Mouse (Mus musculus) intestine, postnatal 0 days (tissue): Measurements from ENCODE around the gene Frmd4a. TPM values are rescaled to one million over a fixed set of nuclear protein-coding genes. Genes with fewer than 3 reads are reported as not detected.

Experiments used
- ATAC-seq: fragments of 200-750 bp; cut with Nextera tagmentation; 2 replicates; pipeline ENCODE4 v1.8.0; 2017; ENCODE audit warnings: mild to moderate bottlenecking, moderate TSS enrichment, moderate library complexity
- H3K27ac ChIP-seq: fragments of 300-500 bp; sonication (generic); 2 replicates; pipeline ENCODE4 v1.5.1; 2014; ENCODE audit warnings: mild to moderate bottlenecking, low read depth, low read length, moderate library complexity
- H3K27me3 ChIP-seq: fragments of 300-500 bp; sonication (generic); replicated peaks from 2 replicates; pipeline ENCODE4 v1.6.1; 2014; ENCODE audit warnings: low read length, mixed read lengths; ENCODE audit not compliant: control insufficient read depth, insufficient read depth
- H3K36me3 ChIP-seq: fragments of 300-500 bp; sonication (generic); 2 replicates; pipeline ENCODE4 v1.6.1; 2014; ENCODE audit warnings: mild to moderate bottlenecking, moderate library complexity; ENCODE audit not compliant: control insufficient read depth, insufficient read depth
- H3K4me1 ChIP-seq: fragments of 300-500 bp; sonication (generic); replicated peaks from 2 replicates; pipeline ENCODE4 v1.6.1; 2014; ENCODE audit warnings: antibody characterized with exemption, low read length, mixed read lengths; ENCODE audit not compliant: control insufficient read depth, insufficient read depth
- H3K4me2 ChIP-seq: fragments of 300-500 bp; sonication (generic); replicated peaks from 2 replicates; pipeline ENCODE4 v1.6.1; 2014; ENCODE audit warnings: low read depth, mild to moderate bottlenecking, moderate library complexity
- H3K4me3 ChIP-seq: fragments of 300-500 bp; sonication (generic); 2 replicates; pipeline ENCODE4 v1.5.1; 2014; ENCODE audit warnings: low read depth, low read length
- H3K9ac ChIP-seq: fragments of 300-500 bp; sonication (generic); 2 replicates; pipeline ENCODE4 v1.6.1; 2014; ENCODE audit warnings: mild to moderate bottlenecking, low read depth, low read length
- H3K9me3 ChIP-seq: fragments of 300-500 bp; sonication (generic); 2 replicates; pipeline ENCODE4 v1.6.1; 2016; ENCODE audit warnings: mixed run types; ENCODE audit not compliant: control insufficient read depth
- CTCF ChIP-seq: sonication (generic); IDR thresholded peaks from 2 replicates; pipeline ENCODE4 v1.5.1; 2016; ENCODE audit warnings: low read depth, mild to moderate bottlenecking, control low read depth, antibody characterized with exemption, moderate library complexity
- WGBS: fragments of 180-500 bp; shearing (Covaris S2); extraction: QIAGEN DNeasy Blood & Tissue Kit; methylation state at CpG from one replicate; pipeline ENCODE4 v1.1.7; 2014; 5-methylcytosine and 5-hydroxymethylcytosine counted together
- polyA plus RNA-seq: library from polyadenylated mRNA; unstranded; fragments of >200 nt; fragmentation: Nextera tagmentation; extraction: Ambion mirVana; gene quantifications from 2 replicates; pipeline ENCODE4 v1.2.1, GENCODE M21; 2015

Frmd4a gene
- polyA plus RNA-seq, 1 experiment from 2014 or later, result 4.5 TPM

DNA sequence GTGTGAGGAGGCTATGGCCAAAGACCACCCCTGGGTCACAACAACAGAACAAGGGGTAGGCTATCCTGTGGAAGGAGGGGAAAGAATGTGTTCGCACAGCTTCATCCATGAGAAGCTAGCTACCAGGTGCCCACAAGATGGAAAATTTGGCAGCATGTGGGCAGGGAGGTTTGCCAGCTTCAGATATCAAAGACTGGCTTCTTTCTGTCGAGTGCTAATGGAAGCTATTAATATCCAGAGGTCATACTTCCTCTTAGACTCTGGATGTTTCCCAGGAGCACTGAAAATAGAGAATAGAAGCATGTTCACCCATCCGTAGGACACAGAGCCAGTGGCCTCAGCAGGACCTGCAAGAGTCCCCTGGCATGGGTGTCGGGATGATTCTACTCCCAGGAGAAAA, 170.0 kb downstream of the Frmd4a start:
- no peak overlapping the region for H3K9ac ChIP-seq
- 73% methylated on average over 4 of the region's 4 CpGs for WGBS
- no peak for ATAC-seq

DNA sequence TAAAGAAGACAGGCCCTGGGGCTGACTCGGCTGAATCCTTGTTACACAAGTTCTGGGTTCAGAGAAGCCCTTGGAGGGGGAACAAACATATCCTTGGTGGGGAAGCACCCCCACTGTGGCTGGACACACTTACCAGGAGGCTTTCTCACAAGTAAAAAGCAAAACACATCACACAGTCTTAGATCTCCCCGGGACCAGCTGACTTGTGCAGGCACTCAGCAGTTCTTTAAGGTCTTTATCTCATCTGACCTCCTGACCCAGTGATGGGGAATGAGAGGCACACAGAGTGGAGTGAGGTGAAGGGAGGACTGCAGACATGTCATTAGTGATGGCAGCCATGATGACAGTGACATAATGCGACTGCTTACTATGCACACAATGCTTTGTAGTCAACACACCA, 170.8 kb downstream of the Frmd4a start:
- Histone ChIP-seq H3K36me3 (no peaks in the 10 kb centered on the region), H3K4me3 (no peak overlapping the region), H3K4me2 (no peak overlapping the region), H3K9ac (no peak overlapping the region), H3K9me3 (no peaks in the 10 kb centered on the region), H3K4me1 (no peaks in the 10 kb centered on the region), H3K27ac (no peak overlapping the region), H3K27me3 (no peaks in the 10 kb centered on the region)
- no peak for ATAC-seq
- no peak for TF ChIP-seq CTCF
- 45% methylated on average over 3 of the region's 3 CpGs for WGBS

More for the DNA sequence above, 170.0 kb downstream of the Frmd4a start:
- Histone ChIP-seq H3K27ac (no peak overlapping the region), H3K27me3 (no peaks in the 10 kb centered on the region), H3K4me1 (no peaks in the 10 kb centered on the region), H3K4me2 (no peak overlapping the region), H3K36me3 (no peaks in the 10 kb centered on the region), H3K4me3 (no peak overlapping the region), H3K9me3 (no peaks in the 10 kb centered on the region)
- no peak for TF ChIP-seq CTCF

DNA sequence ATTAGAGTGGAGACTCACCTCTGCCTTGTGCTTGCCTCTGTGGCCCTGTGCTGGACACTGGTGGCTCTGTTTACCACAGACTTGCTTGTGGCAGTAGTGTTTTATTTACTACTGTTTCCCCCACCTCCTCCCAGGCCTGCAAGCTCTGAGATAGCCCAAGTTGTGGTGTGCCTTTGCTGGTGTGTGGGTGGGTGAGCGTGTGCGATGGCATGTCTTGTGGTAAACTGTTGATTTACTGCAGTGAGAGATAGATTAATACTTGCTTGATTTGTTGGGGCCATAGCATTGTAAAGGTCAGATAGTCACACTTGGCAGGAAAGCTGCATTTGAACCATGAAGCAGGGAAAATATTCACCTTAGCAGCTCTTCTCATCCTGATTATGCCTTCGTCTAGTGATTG, 172.8 kb downstream of the Frmd4a start:
- no peak overlapping the region for H3K27ac ChIP-seq
- no peak overlapping the region for H3K9ac ChIP-seq
- no peaks in the 10 kb centered on the region for H3K27me3 ChIP-seq
- no peaks in the 10 kb centered on the region for H3K9me3 ChIP-seq
- WGBS, result 85% methylated on average over 3 of the region's 3 CpGs
- H3K36me3 ChIP-seq, result no peaks in the 10 kb centered on the region
- TF ChIP-seq CTCF, result no peak
- H3K4me1 ChIP-seq, result no peaks in the 10 kb centered on the region
- ATAC-seq, result no peak
- H3K4me3 ChIP-seq, result no peak overlapping the region
- H3K4me2 ChIP-seq, result no peak overlapping the region

DNA sequence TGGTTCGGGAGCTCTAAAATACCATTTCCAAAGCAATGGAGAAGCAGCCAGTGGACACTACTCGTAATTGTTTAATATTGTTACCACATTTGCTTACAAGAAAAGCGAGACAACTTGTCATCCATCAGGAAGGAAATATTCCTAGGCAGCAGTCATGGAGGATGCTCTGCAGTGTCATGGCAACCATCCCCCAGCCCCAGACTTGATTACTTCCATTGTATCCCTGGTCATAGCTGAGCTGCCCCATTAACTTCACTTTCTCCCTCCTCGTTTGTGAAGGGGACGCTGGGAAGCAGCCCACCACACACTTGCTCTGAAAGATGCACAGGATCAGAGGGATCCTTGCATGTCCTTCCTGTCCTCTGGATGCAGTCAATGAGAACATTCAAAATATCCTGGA, 173.5 kb downstream of the Frmd4a start:
- ATAC-seq, result no peak
- no peak overlapping the region for H3K9ac ChIP-seq
- no peaks in the 10 kb centered on the region for H3K27me3 ChIP-seq
- WGBS, result 66% methylated on average over 5 of the region's 5 CpGs
- no peaks in the 10 kb centered on the region for H3K9me3 ChIP-seq
- no peaks in the 10 kb centered on the region for H3K4me1 ChIP-seq
- TF ChIP-seq CTCF, result no peak
- H3K27ac ChIP-seq, result no peak overlapping the region
- no peak overlapping the region for H3K4me2 ChIP-seq
- no peak overlapping the region for H3K4me3 ChIP-seq
- no peaks in the 10 kb centered on the region for H3K36me3 ChIP-seq

DNA sequence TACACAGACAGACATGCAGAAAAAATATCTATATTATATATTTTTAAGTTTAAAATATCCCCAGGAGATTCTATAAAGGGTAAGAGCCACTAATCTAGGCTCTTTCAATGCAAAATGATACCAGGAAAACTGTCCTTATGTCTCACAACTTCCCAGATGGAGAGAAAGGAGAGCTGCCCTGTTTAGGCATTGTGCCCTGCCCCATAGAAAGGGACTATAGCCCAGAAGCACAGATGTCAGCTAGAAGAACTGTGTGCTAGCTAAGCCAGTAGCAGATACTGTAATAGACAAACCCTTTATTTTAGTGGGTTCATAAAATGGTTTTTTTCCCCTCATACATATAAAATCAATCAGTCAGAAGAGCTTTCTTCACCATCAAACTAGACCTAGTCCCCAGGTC, 175.7 kb downstream of the Frmd4a start:
- H3K4me3 ChIP-seq, result no peak overlapping the region
- no peaks in the 10 kb centered on the region for H3K36me3 ChIP-seq
- no peaks in the 10 kb centered on the region for H3K27me3 ChIP-seq
- no peak overlapping the region for H3K27ac ChIP-seq
- H3K4me1 ChIP-seq, result no peaks in the 10 kb centered on the region
- no peak for TF ChIP-seq CTCF
- no peaks in the 10 kb centered on the region for H3K9me3 ChIP-seq
- no peak overlapping the region for H3K9ac ChIP-seq
- no peak overlapping the region for H3K4me2 ChIP-seq
- no peak for ATAC-seq

DNA sequence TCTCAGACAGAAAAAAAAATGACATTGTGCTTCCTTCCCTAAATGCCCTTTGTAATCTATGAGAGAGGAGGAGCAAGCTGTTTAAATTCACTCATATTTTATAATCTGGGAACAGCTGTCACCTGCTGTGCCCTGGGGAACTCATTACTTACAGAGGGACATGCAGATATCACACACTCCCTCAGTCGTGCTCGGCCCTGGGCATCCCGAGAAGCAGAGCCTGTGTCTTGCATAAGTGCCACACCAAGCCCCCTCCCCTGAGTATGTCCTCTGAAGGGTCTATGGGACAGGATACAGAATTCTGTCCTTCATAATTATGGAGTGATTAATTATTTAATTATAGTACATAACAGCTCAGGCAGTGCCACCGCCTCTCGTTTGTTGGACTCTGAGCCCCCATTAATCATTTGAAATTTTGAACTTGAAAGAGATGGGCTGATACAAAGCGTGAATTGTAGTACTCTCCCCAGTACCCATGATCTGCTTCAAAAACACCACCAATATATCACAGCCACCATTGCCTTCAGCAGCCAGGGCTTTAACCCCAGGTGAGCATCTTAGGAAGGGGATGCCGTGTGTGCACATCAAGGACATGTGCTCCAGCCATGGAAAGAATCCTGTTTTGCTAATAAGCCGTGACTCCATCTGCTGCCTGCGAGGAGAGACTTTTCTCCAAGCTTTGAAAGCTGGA, 177.0 kb downstream of the Frmd4a start:
- ATAC-seq, result no peak
- Histone ChIP-seq H3K4me1 (no peaks in the 10 kb centered on the region), H3K36me3 (no peaks in the 10 kb centered on the region), H3K27me3 (no peaks in the 10 kb centered on the region), H3K9me3 (no peaks in the 10 kb centered on the region), H3K4me2 (no peak overlapping the region), H3K27ac (no peak overlapping the region), H3K9ac (no peak overlapping the region), H3K4me3 (no peak overlapping the region)
- WGBS, result 67% methylated on average over 9 of the region's 9 CpGs
- TF ChIP-seq CTCF, result no peak

DNA sequence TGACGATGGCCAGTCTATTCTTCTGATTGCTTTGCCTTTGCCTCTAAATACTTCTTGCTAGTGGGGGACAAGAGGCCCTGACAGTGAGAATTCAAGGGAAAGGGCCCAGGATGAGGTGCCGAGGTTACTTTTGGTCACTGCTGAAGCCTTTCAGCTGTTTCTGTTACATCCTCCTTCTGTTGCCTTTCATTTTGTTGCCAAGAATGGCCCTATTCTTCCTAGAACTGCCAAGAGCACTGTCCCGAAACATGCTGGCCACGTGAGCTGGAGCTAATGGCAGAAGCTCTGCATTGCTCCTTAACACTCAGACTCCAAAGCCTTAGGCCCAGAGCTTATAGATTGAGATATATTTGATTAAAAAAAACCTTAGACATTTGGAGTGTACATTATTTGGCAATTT, 178.5 kb downstream of the Frmd4a start:
- Histone ChIP-seq H3K9ac (no peak overlapping the region), H3K9me3 (no peaks in the 10 kb centered on the region), H3K27ac (no peak overlapping the region), H3K36me3 (no peaks in the 10 kb centered on the region), H3K4me2 (no peak overlapping the region), H3K4me1 (no peaks in the 10 kb centered on the region), H3K4me3 (no peak overlapping the region), H3K27me3 (no peaks in the 10 kb centered on the region)
- 73% methylated on average over 4 of the region's 4 CpGs for WGBS
- no peak for ATAC-seq
- no peak for TF ChIP-seq CTCF
